Mouse (Mus musculus) hindbrain, embryonic 14.5 days (tissue): ENCODE data around the gene Col2a1. TPM values are rescaled to one million over a fixed set of nuclear protein-coding genes. Genes with fewer than 3 reads are reported as not detected.

Experiments
- ATAC-seq: fragments of 200-750 bp; cut with Nextera tagmentation; 2 replicates; pipeline ENCODE4 v1.8.0; 2017; ENCODE audit warnings: moderate number of reproducible peaks, mild to moderate bottlenecking, moderate TSS enrichment, moderate library complexity; ENCODE audit not compliant: low FRiP score
- DNase-seq: peaks from one replicate; pipeline ENCODE4 v3.0.0-alpha.2; 2015; ENCODE audit warnings: low spot score
- H3K27ac ChIP-seq: fragments of 300-500 bp; sonication (generic); 2 replicates; pipeline ENCODE4 v1.5.1; 2014; ENCODE audit warnings: mild to moderate bottlenecking, moderate library complexity
- H3K27me3 ChIP-seq: fragments of 300-500 bp; sonication (generic); 2 replicates; pipeline ENCODE4 v1.6.1; 2014; ENCODE audit warnings: mild to moderate bottlenecking, low read length, mixed read lengths; ENCODE audit not compliant: control insufficient read depth, insufficient read depth
- H3K36me3 ChIP-seq: fragments of 300-500 bp; sonication (generic); replicated peaks from 2 replicates; pipeline ENCODE4 v1.6.1; 2014; ENCODE audit not compliant: control insufficient read depth, insufficient read depth
- H3K4me1 ChIP-seq: fragments of 300-500 bp; sonication (generic); replicated peaks from 2 replicates; pipeline ENCODE4 v1.6.1; 2014; ENCODE audit warnings: antibody characterized with exemption, low read length, mixed read lengths; ENCODE audit not compliant: control insufficient read depth, insufficient read depth
- H3K4me2 ChIP-seq: fragments of 300-500 bp; sonication (generic); replicated peaks from 2 replicates; pipeline ENCODE4 v1.6.1; 2014; ENCODE audit warnings: mild to moderate bottlenecking, moderate library complexity
- H3K4me3 ChIP-seq: fragments of 300-500 bp; sonication (generic); replicated peaks from 2 replicates; pipeline ENCODE4 v1.5.1; 2014; ENCODE audit warnings: mild to moderate bottlenecking, low read length
- H3K9ac ChIP-seq: fragments of 300-500 bp; sonication (generic); 2 replicates; pipeline ENCODE4 v1.6.1; 2014
- H3K9me3 ChIP-seq: fragments of 300-500 bp; sonication (generic); 2 replicates; pipeline ENCODE4 v1.6.1; 2016; ENCODE audit warnings: low read length; ENCODE audit not compliant: control insufficient read depth
- WGBS: fragments of 180-500 bp; shearing (Covaris S2); extraction: QIAGEN DNeasy Blood & Tissue Kit; methylation state at CpG from one replicate; pipeline ENCODE4 v1.1.7; 2014; 5-methylcytosine and 5-hydroxymethylcytosine counted together
- polyA plus RNA-seq: library from polyadenylated mRNA; unstranded; fragments of >200 nt; fragmentation: Nextera tagmentation; extraction: Ambion mirVana; gene quantifications from 2 replicates; pipeline ENCODE4 v1.2.1, GENCODE M21; 2014

Gene Col2a1
- polyA plus RNA-seq, 1 experiment from 2014 or later, result 30.8 TPM

DNA sequence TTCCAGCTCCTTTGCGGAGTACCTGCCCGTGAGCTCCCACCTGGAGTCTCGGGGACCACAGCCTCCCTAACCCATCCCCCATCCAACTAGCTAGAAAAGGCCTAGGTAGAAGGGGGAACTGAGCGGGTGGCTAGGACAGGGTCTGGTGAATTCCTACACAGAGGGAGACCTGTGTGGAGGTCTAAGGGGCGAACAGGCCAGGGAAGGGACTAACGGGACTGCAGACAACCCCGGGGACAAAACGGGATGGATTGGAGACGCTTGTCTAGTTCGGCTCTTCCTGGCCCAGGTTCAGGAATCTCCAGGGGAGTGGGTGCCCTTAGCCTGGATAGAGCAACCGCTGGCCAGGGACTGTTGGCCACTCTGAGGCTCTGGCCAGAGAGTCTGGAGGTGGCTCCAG lies 686 bp upstream of the Col2a1 start:
- H3K36me3 ChIP-seq, result no peaks in the 10 kb centered on the region
- ATAC-seq, result no peak
- H3K4me2 ChIP-seq, result peak overlapping the region; percentile 71
- H3K9ac ChIP-seq, result peak overlapping the region; percentile 53; the same call in 1 of the 2 replicates
- no peaks in the 10 kb centered on the region for H3K9me3 ChIP-seq
- no peak for DNase-seq
- H3K27me3 ChIP-seq, result peaks cover 28% of the 10 kb centered on the region
- H3K4me3 ChIP-seq, result peak overlapping the region; percentile 38
- WGBS, result 9% methylated on average over 11 of the region's 11 CpGs
- no peak overlapping the region for H3K27ac ChIP-seq
- H3K4me1 ChIP-seq, result peaks cover 41% of the 10 kb centered on the region

- Histone ChIP-seq H3K9me3 (no peaks in the 10 kb centered on the region), H3K27ac (0 out of 2 replicates have a peak overlapping the region, but pooled peaks have one; percentile 6), H3K9ac (peak overlapping the region; percentile 53), H3K4me3 (peak overlapping the region; percentile 38), H3K36me3 (no peaks in the 10 kb centered on the region), H3K4me2 (peak overlapping the region; percentile 71), H3K4me1 (peaks cover 45% of the 10 kb centered on the region), H3K27me3 (peaks cover 33% of the 10 kb centered on the region)
- WGBS, result 1% methylated on average over 19 of the region's 19 CpGs
- DNase-seq (no peak), ATAC-seq (peak; percentile 26; the same call in 1 of the 2 replicates)
These were observed 255 bp upstream of the Col2a1 start for GRCm38 (mm10) chr15:98004740-98005159.

GRCm38 (mm10) chr15:98002991-98003821 lies 1.3 kb downstream of the Col2a1 start:
- H3K27ac ChIP-seq, result peak overlapping the region; percentile 72
- H3K4me3 ChIP-seq, result peak overlapping the region; percentile 38
- peak overlapping the region; percentile 53 for H3K9ac ChIP-seq
- DNase-seq (no peak), ATAC-seq (no peak)
- WGBS, result under 1% methylated on average over 42 of the region's 42 CpGs
- H3K9me3 ChIP-seq, result no peaks in the 10 kb centered on the region
- H3K27me3 ChIP-seq, result peaks cover 35% of the 10 kb centered on the region
- peak overlapping the region; percentile 71 for H3K4me2 ChIP-seq
- H3K4me1 ChIP-seq, result peaks cover 54% of the 10 kb centered on the region
- no peaks in the 10 kb centered on the region for H3K36me3 ChIP-seq

DNA sequence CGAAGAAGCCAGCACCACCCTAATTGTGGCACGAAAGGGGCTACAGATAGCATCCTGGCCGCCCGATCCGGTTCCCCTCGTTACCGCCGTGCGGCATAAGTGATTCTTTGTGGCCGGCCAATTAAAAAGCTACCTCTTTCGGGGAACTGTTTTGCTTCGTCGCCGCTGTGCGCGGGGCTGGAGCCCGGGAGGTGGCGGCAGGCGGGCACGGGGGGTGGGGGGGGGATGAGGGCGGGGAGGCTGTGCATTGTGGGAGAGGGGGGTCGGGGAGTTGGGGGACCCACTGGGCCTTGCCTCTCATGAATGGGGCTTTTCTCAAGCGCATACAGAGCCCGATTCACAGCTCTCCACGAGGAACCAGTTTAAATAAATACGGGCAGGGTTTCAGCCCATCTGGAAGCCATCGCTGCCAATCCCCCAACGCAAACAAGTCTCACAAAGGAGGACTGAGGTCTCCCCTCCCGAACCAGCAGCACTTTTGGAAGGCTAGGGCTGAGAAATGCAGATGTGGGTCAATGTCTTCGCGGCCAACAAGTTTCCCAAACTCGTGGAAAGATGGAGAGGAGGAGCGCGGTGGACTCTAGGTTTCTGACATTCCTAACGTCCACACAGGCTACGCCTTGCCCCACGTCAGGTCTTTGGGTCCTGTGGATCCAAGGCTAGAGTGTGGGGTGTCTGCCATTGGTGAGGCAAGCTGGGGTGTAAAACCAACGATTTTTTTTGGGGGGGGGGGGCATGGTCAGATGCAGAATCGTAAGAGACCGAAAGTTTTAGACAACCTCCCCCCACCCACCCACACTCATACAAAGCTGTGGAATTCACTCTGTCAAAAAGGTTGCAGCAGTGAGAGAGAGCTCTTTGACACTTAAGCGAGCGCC lies 2.1 kb downstream of the Col2a1 start:
- peak; percentile 52 for DNase-seq
- Histone ChIP-seq H3K9me3 (no peaks in the 10 kb centered on the region), H3K4me3 (peak overlapping the region; percentile 38), H3K9ac (peak overlapping the region; percentile 53), H3K4me2 (peak overlapping the region; percentile 71), H3K36me3 (no peaks in the 10 kb centered on the region), H3K27me3 (peaks cover 35% of the 10 kb centered on the region), H3K27ac (peak overlapping the region; percentile 77), H3K4me1 (peaks cover 61% of the 10 kb centered on the region)
- WGBS, result under 1% methylated on average over 42 of the region's 42 CpGs
- peak; percentile 63 for ATAC-seq

DNA sequence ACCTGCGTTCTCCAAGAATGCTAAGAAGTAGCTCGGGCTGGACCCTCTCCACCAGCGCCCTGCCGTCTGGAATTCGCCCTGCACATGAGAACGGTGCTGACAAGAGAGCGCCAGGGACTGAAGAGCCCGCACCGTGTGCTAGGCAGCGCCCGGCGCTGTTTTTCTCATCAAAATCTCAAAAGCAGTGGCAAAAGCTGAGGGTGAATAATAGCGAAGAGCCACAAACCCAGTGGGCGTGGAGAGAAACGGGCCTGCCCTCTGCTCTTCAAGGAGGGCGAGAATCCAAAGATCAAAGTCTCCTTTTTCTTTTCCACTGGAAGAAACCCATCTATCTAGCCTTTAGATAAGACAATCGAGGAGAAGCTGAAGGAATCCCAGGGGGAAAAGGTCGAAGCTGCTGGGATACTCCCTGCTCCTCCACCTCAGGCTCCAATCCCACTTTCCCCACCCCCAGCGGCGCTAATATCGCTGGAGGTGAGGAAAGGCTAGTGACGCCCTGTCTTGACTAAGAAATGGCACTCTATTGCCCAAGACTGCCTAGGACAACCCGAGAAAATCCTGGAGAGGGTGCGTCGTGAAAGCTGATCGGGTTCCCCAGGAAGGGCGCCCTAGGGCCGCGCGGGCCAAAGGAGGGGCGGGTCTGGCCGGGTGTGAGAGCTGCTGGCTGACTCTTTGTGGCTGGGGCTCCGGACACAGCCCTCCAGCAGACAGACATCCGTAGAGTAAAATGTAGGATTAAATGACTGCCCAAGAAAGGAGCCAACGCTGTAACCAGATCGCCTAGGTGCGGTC lies 3.0 kb downstream of the Col2a1 start:
- peak overlapping the region; percentile 53 for H3K9ac ChIP-seq
- H3K36me3 ChIP-seq, result no peaks in the 10 kb centered on the region
- H3K4me2 ChIP-seq, result peak overlapping the region; percentile 71
- peaks cover 35% of the 10 kb centered on the region for H3K27me3 ChIP-seq
- ATAC-seq, result peak; percentile 5; the same call in 1 of the 2 replicates
- peak; percentile 49 for DNase-seq
- H3K27ac ChIP-seq, result peak overlapping the region; percentile 77
- 1% methylated on average over 37 of the region's 37 CpGs for WGBS
- H3K4me1 ChIP-seq, result peaks cover 61% of the 10 kb centered on the region
- H3K4me3 ChIP-seq, result peak overlapping the region; percentile 38
- H3K9me3 ChIP-seq, result no peaks in the 10 kb centered on the region

GRCm38 (mm10) chr15:97999991-98000390 lies 4.5 kb downstream of the Col2a1 start:
- Histone ChIP-seq H3K4me3 (no peak overlapping the region), H3K9me3 (no peaks in the 10 kb centered on the region), H3K4me2 (peak overlapping the region; percentile 71; the same call in 1 of the 2 replicates), H3K27me3 (peaks cover 33% of the 10 kb centered on the region), H3K4me1 (peaks cover 61% of the 10 kb centered on the region), H3K36me3 (no peaks in the 10 kb centered on the region), H3K27ac (no peak overlapping the region), H3K9ac (no peak overlapping the region)
- DNase-seq (no peak), ATAC-seq (no peak)
- WGBS, result 11% methylated on average over 7 of the region's 7 CpGs

GRCm38 (mm10) chr15:97999546-97999945 lies 4.9 kb downstream of the Col2a1 start:
- peaks cover 29% of the 10 kb centered on the region for H3K27me3 ChIP-seq
- 0 out of 2 replicates have a peak overlapping the region, but pooled peaks have one; percentile 71 for H3K4me2 ChIP-seq
- H3K36me3 ChIP-seq, result no peaks in the 10 kb centered on the region
- H3K27ac ChIP-seq, result no peak overlapping the region
- DNase-seq (no peak), ATAC-seq (no peak)
- H3K9ac ChIP-seq, result no peak overlapping the region
- WGBS, result 21% methylated on average over 13 of the region's 13 CpGs
- peaks cover 56% of the 10 kb centered on the region for H3K4me1 ChIP-seq
- H3K9me3 ChIP-seq, result no peaks in the 10 kb centered on the region
- no peak overlapping the region for H3K4me3 ChIP-seq

- H3K36me3 ChIP-seq, result no peaks in the 10 kb centered on the region
- ATAC-seq, result peak; percentile 41; the same call in 1 of the 2 replicates
- WGBS, result 59% methylated on average over 13 of the region's 13 CpGs
These were observed 7.7 kb downstream of the Col2a1 start for GRCm38 (mm10) chr15:97996716-97997256.

More at GRCm38 (mm10) chr15:97996716-97997256, 7.7 kb downstream of the Col2a1 start:
- no peak overlapping the region for H3K4me2 ChIP-seq
- H3K27me3 ChIP-seq, result peaks cover 9% of the 10 kb centered on the region
- H3K9me3 ChIP-seq, result no peaks in the 10 kb centered on the region
- peaks cover 45% of the 10 kb centered on the region for H3K4me1 ChIP-seq
- peak; percentile 67 for DNase-seq
- H3K4me3 ChIP-seq, result no peak overlapping the region
- H3K9ac ChIP-seq, result no peak overlapping the region
- H3K27ac ChIP-seq, result peak overlapping the region; percentile 46; the same call in 1 of the 2 replicates
